Mouse (Mus musculus) cortical plate, adult 2 months (tissue): ENCODE measurements around the gene Sptb.

ENCODE experiments used
- CTCF ChIP-seq: fragments of 200-500 bp; IDR thresholded peaks from 2 replicates; pipeline ENCODE4 v1.5.1; 2011; ENCODE audit warnings: mild to moderate bottlenecking, control low read depth, low read length; ENCODE audit not compliant: insufficient read depth; ENCODE audit errors: extremely low read depth
- POLR2A ChIP-seq: fragments of 200-500 bp; IDR thresholded peaks from 2 replicates; pipeline ENCODE4 v1.6.1; 2011; ENCODE audit warnings: mild to moderate bottlenecking, low read length, control low read depth; ENCODE audit not compliant: insufficient read depth; ENCODE audit errors: extremely low read depth

DNA sequence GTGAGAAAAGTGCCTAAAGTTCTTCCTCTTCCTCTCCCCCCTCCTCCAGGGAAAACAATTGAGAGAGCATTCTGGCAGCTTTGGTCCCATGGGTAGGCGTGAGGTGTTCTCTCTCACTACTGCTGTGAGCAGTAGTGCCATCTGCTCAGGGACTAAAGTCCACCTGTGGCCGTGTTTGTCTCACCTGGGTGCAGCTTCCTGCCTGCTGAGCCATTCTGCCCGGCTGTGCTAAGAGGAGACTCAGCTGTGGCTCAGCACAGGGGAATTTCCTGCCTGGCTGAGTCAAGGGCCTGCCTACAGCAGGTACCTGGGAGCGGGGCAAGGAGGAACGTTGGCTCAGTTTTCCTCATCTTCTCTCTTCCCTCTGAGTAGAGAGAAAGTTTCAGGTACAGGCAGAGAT, 152.1 kb downstream of the Sptb start:
- TF ChIP-seq CTCF (no peak), POLR2A (no peak)
